In the genomic region with DNA sequence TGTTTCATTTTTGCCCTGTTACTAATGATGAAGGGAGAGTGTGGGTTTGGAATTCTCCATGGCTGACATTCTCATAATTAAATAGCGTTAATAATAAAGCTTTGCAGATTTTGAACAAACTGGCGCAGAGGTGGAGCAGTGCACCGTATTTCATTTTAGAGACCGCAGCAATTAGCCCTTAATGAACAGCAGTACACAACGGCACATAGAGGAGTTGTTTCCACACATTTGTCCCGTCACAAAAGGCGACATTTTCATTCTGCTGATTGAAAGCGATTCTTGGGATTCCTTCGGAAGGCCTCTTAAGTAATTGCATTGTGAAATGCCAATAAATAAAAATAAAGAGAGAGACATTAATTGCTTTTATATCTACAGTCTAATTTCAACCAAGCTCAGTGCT, we compare ENCODE assay signal across 25 mouse cellular contexts.
"Had no signal": no experiment of that assay in that cellular context is flagged by ENCODE, and none has a peak within 500 bp of the region (broad histone marks: within the 10 kb centered on the region; RNA-seq: fewer than 3 reads in every experiment).

No protein-coding gene starts in this region.

- H3K4me2 ChIP-seq: heart, embryonic 11.5 days; heart, embryonic 13.5 days; heart, embryonic 15.5 days; hindbrain, embryonic 13.5 days; hindbrain, embryonic 15.5 days; kidney, embryonic 15.5 days; limb, embryonic 13.5 days; limb, embryonic 15.5 days; liver, embryonic 12.5 days had no signal

- H3K9ac ChIP-seq: heart, embryonic 13.5 days; heart, embryonic 15.5 days; hindbrain, embryonic 13.5 days; hindbrain, embryonic 15.5 days; kidney, embryonic 15.5 days; limb, embryonic 13.5 days; limb, embryonic 15.5 days; liver, embryonic 12.5 days had no signal

- H3K27me3 ChIP-seq: heart, embryonic 13.5 days; heart, embryonic 15.5 days; kidney, embryonic 15.5 days; limb, embryonic 13.5 days; limb, embryonic 15.5 days; liver, embryonic 12.5 days had no signal

- H3K36me3 ChIP-seq: heart, embryonic 13.5 days; heart, embryonic 15.5 days; hindbrain, embryonic 13.5 days; hindbrain, embryonic 15.5 days; kidney, embryonic 15.5 days; limb, embryonic 13.5 days; limb, embryonic 15.5 days; liver, embryonic 12.5 days had no signal

- H3K27ac ChIP-seq: heart, adult 2 months; heart, embryonic 13.5 days; heart, embryonic 15.5 days; hindbrain, embryonic 13.5 days; hindbrain, embryonic 15.5 days; hindbrain, postnatal 0 days; kidney, embryonic 15.5 days; kidney, postnatal 0 days; limb, embryonic 13.5 days; limb, embryonic 15.5 days; liver, embryonic 12.5 days had no signal

- DNase-seq: gastrocnemius, postnatal 14 days; gastrocnemius, postnatal 36 days; heart, adult 2 months; heart, postnatal 14 days; heart, postnatal 36 days; kidney, adult 11 months; kidney, adult 2 months; kidney, adult 9 months; kidney, postnatal 14 days; kidney, postnatal 36 days; layer of hippocampus, adult 9-11 months; layer of hippocampus, postnatal 36 days; left cerebral cortex, postnatal 4 days had no signal

- H3K9me3 ChIP-seq: heart, embryonic 13.5 days; heart, embryonic 15.5 days; hindbrain, embryonic 13.5 days; hindbrain, embryonic 15.5 days; kidney, embryonic 15.5 days; limb, embryonic 13.5 days; limb, embryonic 15.5 days; liver, embryonic 12.5 days had no signal

- H3K4me1 ChIP-seq: limb, embryonic 15.5 days; liver, embryonic 12.5 days had no signal

- ATAC-seq: hindbrain, postnatal 0 days; intestine, embryonic 16.5 days; liver, embryonic 12.5 days had no signal

- H3K4me3 ChIP-seq: heart, adult 2 months; heart, embryonic 13.5 days; heart, embryonic 15.5 days; hindbrain, embryonic 13.5 days; hindbrain, embryonic 15.5 days; kidney, embryonic 15.5 days; limb, embryonic 13.5 days; limb, embryonic 15.5 days; liver, embryonic 12.5 days had no signal
